Mouse (Mus musculus): ENCODE measurements around the gene Melk. TPM values are rescaled to one million over a fixed set of nuclear protein-coding genes. Genes with fewer than 3 reads are reported as not detected.

Melk gene
- polyA plus RNA-seq, 1 experiment from 2014 or later, result 7.3 TPM

- Histone ChIP-seq H3K27me3 (ENCODE audit: insufficient read depth, low read length) (no peaks in the 10 kb centered on the region), H3K4me2 (ENCODE audit: low read depth, low read length) (no peak overlapping the region), H3K4me1 (ENCODE audit: insufficient read depth) (peaks cover 3% of the 10 kb centered on the region; the same call in 1 of the 2 replicates), H3K9me3 (ENCODE audit: low read length) (no peaks in the 10 kb centered on the region), H3K9ac (replicated peaks) (no peak overlapping the region), H3K4me3 (ENCODE audit: low read depth, low read length) (no peak overlapping the region), H3K36me3 (replicated peaks; ENCODE audit: insufficient read depth, low read length) (no peaks in the 10 kb centered on the region), H3K27ac (ENCODE audit: low read depth) (no peak overlapping the region)
- DNase-seq (no peak), ATAC-seq (no peak)
- WGBS (ENCODE audit: insufficient replicate concordance), result 58% methylated on average over 7 of the region's 7 CpGs
- no peak for TF ChIP-seq CTCF (IDR thresholded peaks at IDR 0.05; ENCODE audit: low read depth)
- TF ChIP-seq EP300 (IDR thresholded peaks at IDR 0.05; ENCODE audit: low read depth), result no peak
These were observed 18.9 kb upstream of the Melk start for GRCm38 (mm10) chr4:44281597-44282265.

- no peak overlapping the region for H3K27ac ChIP-seq (ENCODE audit: low read depth)
- no peaks in the 10 kb centered on the region for H3K36me3 ChIP-seq (replicated peaks; ENCODE audit: insufficient read depth, low read length)
- no peaks in the 10 kb centered on the region for H3K27me3 ChIP-seq (ENCODE audit: insufficient read depth, low read length)
- no peak overlapping the region for H3K9ac ChIP-seq (replicated peaks)
- peak; percentile 33 for DNase-seq
- ATAC-seq, result peak; percentile 70
- no peak overlapping the region for H3K4me2 ChIP-seq (ENCODE audit: low read depth, low read length)
- TF ChIP-seq CTCF (IDR thresholded peaks at IDR 0.05; ENCODE audit: low read depth) (peak; percentile 79), EP300 (IDR thresholded peaks at IDR 0.05; ENCODE audit: low read depth) (no peak)
- H3K9me3 ChIP-seq (ENCODE audit: low read length), result no peaks in the 10 kb centered on the region
- 15% methylated on average over 7 of the region's 7 CpGs for WGBS (ENCODE audit: insufficient replicate concordance)
- H3K4me3 ChIP-seq (ENCODE audit: low read depth, low read length), result no peak overlapping the region
- H3K4me1 ChIP-seq (ENCODE audit: insufficient read depth), result no peaks in the 10 kb centered on the region
These were observed 8.1 kb upstream of the Melk start for GRCm38 (mm10) chr4:44292534-44292933.

GRCm38 (mm10) chr4:44295837-44296236 lies 4.8 kb upstream of the Melk start:
- Histone ChIP-seq H3K4me2 (ENCODE audit: low read depth, low read length) (no peak overlapping the region), H3K27me3 (ENCODE audit: insufficient read depth, low read length) (no peaks in the 10 kb centered on the region), H3K27ac (ENCODE audit: low read depth) (no peak overlapping the region), H3K4me3 (ENCODE audit: low read depth, low read length) (no peak overlapping the region), H3K9ac (replicated peaks) (no peak overlapping the region), H3K36me3 (replicated peaks; ENCODE audit: insufficient read depth, low read length) (no peaks in the 10 kb centered on the region), H3K4me1 (ENCODE audit: insufficient read depth) (no peaks in the 10 kb centered on the region), H3K9me3 (ENCODE audit: low read length) (no peaks in the 10 kb centered on the region)
- TF ChIP-seq CTCF (IDR thresholded peaks at IDR 0.05; ENCODE audit: low read depth) (no peak), EP300 (IDR thresholded peaks at IDR 0.05; ENCODE audit: low read depth) (no peak)
- DNase-seq, result no peak
- 47% methylated on average over 1 of the region's 1 CpGs for WGBS (ENCODE audit: insufficient replicate concordance)
- ATAC-seq, result no peak

- no peak overlapping the region for H3K4me2 ChIP-seq (ENCODE audit: low read depth, low read length)
- H3K27me3 ChIP-seq (ENCODE audit: insufficient read depth, low read length), result no peaks in the 10 kb centered on the region
- 0 out of 2 replicates have a peak, but pooled peaks cover 6% of the 10 kb centered on the region for H3K36me3 ChIP-seq (replicated peaks; ENCODE audit: insufficient read depth, low read length)
- H3K9me3 ChIP-seq (ENCODE audit: low read length), result no peaks in the 10 kb centered on the region
- H3K27ac ChIP-seq (ENCODE audit: low read depth), result no peak overlapping the region
- no peak overlapping the region for H3K9ac ChIP-seq (replicated peaks)
- H3K4me3 ChIP-seq (ENCODE audit: low read depth, low read length), result no peak overlapping the region
- peaks cover 3% of the 10 kb centered on the region for H3K4me1 ChIP-seq (ENCODE audit: insufficient read depth)
- DNase-seq (peak; percentile 37), ATAC-seq (no peak)
- 69% methylated on average over 7 of the region's 7 CpGs for WGBS (ENCODE audit: insufficient replicate concordance)
- TF ChIP-seq EP300 (IDR thresholded peaks at IDR 0.05; ENCODE audit: low read depth) (no peak), CTCF (IDR thresholded peaks at IDR 0.05; ENCODE audit: low read depth) (no peak)
These were observed 5.9 kb downstream of the Melk start for GRCm38 (mm10) chr4:44306585-44306984.

- ATAC-seq (no peak), DNase-seq (no peak)
- H3K4me2 ChIP-seq (ENCODE audit: low read depth, low read length), result no peak overlapping the region
- no peaks in the 10 kb centered on the region for H3K9me3 ChIP-seq (ENCODE audit: low read length)
- no peak overlapping the region for H3K4me3 ChIP-seq (ENCODE audit: low read depth, low read length)
- TF ChIP-seq CTCF (IDR thresholded peaks at IDR 0.05; ENCODE audit: low read depth) (no peak), EP300 (IDR thresholded peaks at IDR 0.05; ENCODE audit: low read depth) (no peak)
- H3K36me3 ChIP-seq (replicated peaks; ENCODE audit: insufficient read depth, low read length), result 0 out of 2 replicates have a peak, but pooled peaks cover 6% of the 10 kb centered on the region
- H3K9ac ChIP-seq (replicated peaks), result no peak overlapping the region
- 77% methylated on average over 4 of the region's 4 CpGs for WGBS (ENCODE audit: insufficient replicate concordance)
- H3K4me1 ChIP-seq (ENCODE audit: insufficient read depth), result no peaks in the 10 kb centered on the region
- no peak overlapping the region for H3K27ac ChIP-seq (ENCODE audit: low read depth)
- no peaks in the 10 kb centered on the region for H3K27me3 ChIP-seq (ENCODE audit: insufficient read depth, low read length)
These were observed 9.8 kb downstream of the Melk start for GRCm38 (mm10) chr4:44310429-44310828.

GRCm38 (mm10) chr4:44310911-44311310 lies 10.2 kb downstream of the Melk start:
- H3K27ac ChIP-seq (ENCODE audit: low read depth), result no peak overlapping the region
- TF ChIP-seq EP300 (IDR thresholded peaks at IDR 0.05; ENCODE audit: low read depth) (no peak), CTCF (IDR thresholded peaks at IDR 0.05; ENCODE audit: low read depth) (no peak)
- 87% methylated on average over 4 of the region's 4 CpGs for WGBS (ENCODE audit: insufficient replicate concordance)
- no peak overlapping the region for H3K9ac ChIP-seq (replicated peaks)
- H3K36me3 ChIP-seq (replicated peaks; ENCODE audit: insufficient read depth, low read length), result 0 out of 2 replicates have a peak, but pooled peaks cover 6% of the 10 kb centered on the region
- H3K4me1 ChIP-seq (ENCODE audit: insufficient read depth), result no peaks in the 10 kb centered on the region
- H3K4me2 ChIP-seq (ENCODE audit: low read depth, low read length), result no peak overlapping the region
- H3K9me3 ChIP-seq (ENCODE audit: low read length), result no peaks in the 10 kb centered on the region
- H3K27me3 ChIP-seq (ENCODE audit: insufficient read depth, low read length), result no peaks in the 10 kb centered on the region
- H3K4me3 ChIP-seq (ENCODE audit: low read depth, low read length), result no peak overlapping the region
- DNase-seq (no peak), ATAC-seq (no peak)

Data from liver, postnatal 0 days (tissue).